Mouse (Mus musculus): ENCODE measurements at regions not wholly inside any gene's neighbourhood (a gene's known extent, or its start where the extent isn't known, plus 50 kb on each side); places are given as distances from the start of the nearest gene placed in this dataset.

- no peak for DNase-seq (ENCODE audit: low spot score in 2 of 2)
Observed at GRCm38 (mm10) chr11:7944956-7945515, 719.3 kb downstream of the Tns3 start.

- no peak for DNase-seq (ENCODE audit: low spot score in 2 of 2)
Observed at GRCm38 (mm10) chr11:7944373-7944772, 720.0 kb downstream of the Tns3 start.

- no peak for DNase-seq (ENCODE audit: low spot score in 2 of 2)
Observed at GRCm38 (mm10) chr11:7933611-7934010, 719.9 kb upstream of the Igfbp3 start.

GRCm38 (mm10) chr11:7932638-7933037, 718.9 kb upstream of the Igfbp3 start:
- DNase-seq (ENCODE audit: low spot score in 2 of 2): no peak

GRCm38 (mm10) chr11:7931064-7931797, 717.5 kb upstream of the Igfbp3 start:
- DNase-seq (ENCODE audit: low spot score in 2 of 2): peak in 1 of 2 experiments; percentile 5

- no peak for DNase-seq (ENCODE audit: low spot score in 2 of 2)
Observed at GRCm38 (mm10) chr11:7927676-7928075, 714.0 kb upstream of the Igfbp3 start.

GRCm38 (mm10) chr11:7912036-7912435, 698.3 kb upstream of the Igfbp3 start:
- no peak for DNase-seq (ENCODE audit: low spot score in 2 of 2)

GRCm38 (mm10) chr11:7900266-7900665, 686.5 kb upstream of the Igfbp3 start:
- no peak for DNase-seq (ENCODE audit: low spot score in 2 of 2)

- DNase-seq (ENCODE audit: low spot score in 2 of 2): no peak
Observed at GRCm38 (mm10) chr11:7898204-7898603, 684.5 kb upstream of the Igfbp3 start.

- DNase-seq (ENCODE audit: low spot score in 2 of 2): no peak
Observed at GRCm38 (mm10) chr11:7880506-7880905, 666.8 kb upstream of the Igfbp3 start.

GRCm38 (mm10) chr11:7864116-7864515, 650.4 kb upstream of the Igfbp3 start:
- DNase-seq (ENCODE audit: low spot score in 2 of 2): no peak

- DNase-seq (ENCODE audit: low spot score in 2 of 2): no peak
Observed at GRCm38 (mm10) chr11:7863711-7864110, 650.0 kb upstream of the Igfbp3 start.

- no peak for DNase-seq (ENCODE audit: low spot score in 2 of 2)
Observed at GRCm38 (mm10) chr11:7862547-7862946, 648.8 kb upstream of the Igfbp3 start.

- no peak for DNase-seq (ENCODE audit: low spot score in 2 of 2)
Observed at GRCm38 (mm10) chr11:7852612-7853011, 638.9 kb upstream of the Igfbp3 start.

- no peak for DNase-seq (ENCODE audit: low spot score in 2 of 2)
Observed at GRCm38 (mm10) chr11:7838311-7839237, 624.9 kb upstream of the Igfbp3 start.

- no peak for DNase-seq (ENCODE audit: low spot score in 2 of 2)
Observed at GRCm38 (mm10) chr11:7837486-7837885, 623.8 kb upstream of the Igfbp3 start.

- no peak for DNase-seq (ENCODE audit: low spot score in 2 of 2)
Observed at GRCm38 (mm10) chr11:7834151-7834550, 620.4 kb upstream of the Igfbp3 start.

- DNase-seq (ENCODE audit: low spot score in 2 of 2): no peak
Observed at GRCm38 (mm10) chr11:7832376-7832775, 618.7 kb upstream of the Igfbp3 start.

- no peak for DNase-seq (ENCODE audit: low spot score in 2 of 2)
Observed at GRCm38 (mm10) chr11:7829770-7830169, 616.0 kb upstream of the Igfbp3 start.

- no peak for DNase-seq (ENCODE audit: low spot score in 2 of 2)
Observed at GRCm38 (mm10) chr11:7828001-7828400, 614.3 kb upstream of the Igfbp3 start.

- DNase-seq (ENCODE audit: low spot score in 2 of 2): peak in 1 of 2 experiments; percentile 6
Observed at GRCm38 (mm10) chr11:7827402-7827801, 613.7 kb upstream of the Igfbp3 start.

GRCm38 (mm10) chr11:7815750-7816149, 602.0 kb upstream of the Igfbp3 start:
- no peak for DNase-seq (ENCODE audit: low spot score in 2 of 2)

Data from frontal cortex, postnatal 36 days (tissue).